Mouse (Mus musculus): ENCODE measurements around the gene Strn4. TPM values are rescaled to one million over a fixed set of nuclear protein-coding genes. Genes with fewer than 3 reads are reported as not detected.

The Strn4 gene
- polyA plus RNA-seq, 1 experiment from 2014 or later = 32.8 TPM

DNA sequence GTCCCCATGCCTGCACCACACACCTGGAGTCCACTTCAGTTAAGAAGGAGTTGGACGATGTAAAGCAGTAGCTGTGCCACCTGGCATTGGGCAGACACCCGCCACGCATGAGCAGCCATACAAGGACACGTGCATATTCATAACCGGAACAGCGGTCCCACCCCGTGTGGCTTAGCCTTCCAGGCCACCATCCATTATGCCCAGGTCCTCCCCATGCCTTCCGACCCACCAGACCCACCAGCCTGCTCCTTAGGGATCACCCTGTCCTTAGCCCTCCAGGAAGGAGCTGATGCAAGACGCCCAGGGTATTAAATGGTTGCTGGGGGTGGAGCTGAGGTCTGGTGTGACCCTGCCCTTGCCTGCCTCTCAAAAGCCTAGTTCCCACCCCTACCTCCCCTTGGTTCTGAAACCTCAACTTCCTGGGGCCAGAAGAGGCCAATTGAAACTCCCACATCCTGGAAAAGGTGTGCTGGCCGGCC is 31.2 kb upstream of the Strn4 start:
- Histone ChIP-seq H3K27me3 (no peaks in the 10 kb centered on the region), H3K4me3 (replicated peaks) (peak overlapping the region; percentile 100), H3K27ac (peak overlapping the region; percentile 99), H3K4me2 (peak overlapping the region; percentile 85), H3K9ac (peak overlapping the region; percentile 99), H3K9me3 (replicated peaks) (no peaks in the 10 kb centered on the region), H3K4me1 (replicated peaks) (peaks cover 62% of the 10 kb centered on the region), H3K36me3 (peaks cover 59% of the 10 kb centered on the region)
- ATAC-seq (ENCODE audit: low read depth) (peak; percentile 12; the same call in 1 of the 2 replicates), DNase-seq (peak; percentile 32)
- 52% methylated on average over 10 of the region's 10 CpGs for WGBS (ENCODE audit: insufficient replicate concordance)

DNA sequence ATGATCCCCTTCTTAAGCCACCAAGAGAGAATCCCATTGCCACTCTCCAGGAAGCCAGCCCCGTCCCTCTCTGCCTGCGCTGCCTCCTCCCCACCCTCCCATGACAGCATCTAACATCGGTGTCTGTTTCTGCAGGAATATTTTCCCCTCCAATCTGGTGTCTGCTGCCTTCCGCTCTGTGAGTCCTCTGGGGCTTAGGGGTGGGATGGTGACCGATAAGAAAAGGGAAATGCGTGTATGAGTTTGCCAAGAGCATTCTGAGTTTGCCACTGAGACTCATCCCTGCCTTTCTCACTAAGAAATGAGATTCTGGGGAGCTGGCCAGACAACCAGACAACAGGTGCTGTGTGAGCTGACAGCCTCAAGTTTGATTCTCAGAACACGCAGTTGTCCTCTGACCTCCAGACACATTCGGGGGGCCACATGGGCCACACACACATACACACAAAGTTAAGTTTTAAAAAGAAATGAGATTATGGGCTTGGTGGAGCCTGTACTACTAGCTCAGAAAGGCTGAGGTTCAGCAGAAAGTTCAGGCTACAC is 30.1 kb upstream of the Strn4 start:
- DNase-seq (no peak), ATAC-seq (ENCODE audit: low read depth) (no peak)
- peak overlapping the region; percentile 85 for H3K4me2 ChIP-seq
- WGBS (ENCODE audit: insufficient replicate concordance) = 74% methylated on average over 8 of the region's 8 CpGs
- H3K9me3 ChIP-seq (replicated peaks) = no peaks in the 10 kb centered on the region
- H3K27ac ChIP-seq = peak overlapping the region; percentile 99
- H3K9ac ChIP-seq = peak overlapping the region; percentile 99
- no peaks in the 10 kb centered on the region for H3K27me3 ChIP-seq
- H3K4me1 ChIP-seq (replicated peaks) = peaks cover 54% of the 10 kb centered on the region
- H3K36me3 ChIP-seq = peaks cover 70% of the 10 kb centered on the region
- H3K4me3 ChIP-seq (replicated peaks) = peak overlapping the region; percentile 100

DNA sequence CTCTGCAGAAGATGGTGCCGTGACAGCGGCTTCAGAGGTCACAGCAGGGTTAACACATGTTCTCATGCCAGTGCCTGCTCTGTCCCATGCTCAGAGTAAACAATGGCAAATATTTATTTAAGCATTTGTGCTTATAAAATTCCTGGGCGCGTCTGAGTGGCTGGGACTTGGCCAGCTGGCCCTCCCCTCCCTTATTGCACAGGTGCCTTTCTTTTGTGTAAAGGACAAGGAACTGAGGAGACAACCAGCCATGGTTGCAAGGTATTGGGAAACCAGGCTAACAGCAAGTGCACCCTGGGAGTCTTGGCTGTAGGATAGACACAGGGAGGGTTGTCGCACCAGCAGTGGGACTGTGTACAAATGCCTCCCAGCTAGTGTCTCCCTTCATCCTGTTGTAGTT is 23.4 kb upstream of the Strn4 start:
- WGBS (ENCODE audit: insufficient replicate concordance) = 84% methylated on average over 5 of the region's 5 CpGs
- Histone ChIP-seq H3K4me2 (no peak overlapping the region), H3K27ac (peak overlapping the region; percentile 41; the same call in 1 of the 2 replicates), H3K27me3 (no peaks in the 10 kb centered on the region), H3K9me3 (replicated peaks) (no peaks in the 10 kb centered on the region), H3K4me3 (replicated peaks) (no peak overlapping the region), H3K36me3 (peaks cover 100% of the 10 kb centered on the region), H3K9ac (no peak overlapping the region), H3K4me1 (replicated peaks) (peaks cover 22% of the 10 kb centered on the region)
- no peak for DNase-seq
- ATAC-seq (ENCODE audit: low read depth) = 0 out of 2 replicates have a peak, but pooled peaks have one; percentile 18

GRCm38 (mm10) chr7:16793010-16793725 is 22.5 kb upstream of the Strn4 start:
- H3K9me3 ChIP-seq (replicated peaks) = no peaks in the 10 kb centered on the region
- no peak overlapping the region for H3K9ac ChIP-seq
- peak overlapping the region; percentile 41; the same call in 1 of the 2 replicates for H3K27ac ChIP-seq
- H3K4me3 ChIP-seq (replicated peaks) = 0 out of 2 replicates have a peak overlapping the region, but pooled peaks have one; percentile 11
- H3K27me3 ChIP-seq = no peaks in the 10 kb centered on the region
- peaks cover 14% of the 10 kb centered on the region for H3K4me1 ChIP-seq (replicated peaks)
- H3K4me2 ChIP-seq = peak overlapping the region; percentile 15; the same call in 1 of the 2 replicates
- DNase-seq = no peak
- ATAC-seq (ENCODE audit: low read depth) = no peak; the same call in 1 of the 2 replicates
- 87% methylated on average over 19 of the region's 19 CpGs for WGBS (ENCODE audit: insufficient replicate concordance)
- H3K36me3 ChIP-seq = peaks cover 100% of the 10 kb centered on the region

DNA sequence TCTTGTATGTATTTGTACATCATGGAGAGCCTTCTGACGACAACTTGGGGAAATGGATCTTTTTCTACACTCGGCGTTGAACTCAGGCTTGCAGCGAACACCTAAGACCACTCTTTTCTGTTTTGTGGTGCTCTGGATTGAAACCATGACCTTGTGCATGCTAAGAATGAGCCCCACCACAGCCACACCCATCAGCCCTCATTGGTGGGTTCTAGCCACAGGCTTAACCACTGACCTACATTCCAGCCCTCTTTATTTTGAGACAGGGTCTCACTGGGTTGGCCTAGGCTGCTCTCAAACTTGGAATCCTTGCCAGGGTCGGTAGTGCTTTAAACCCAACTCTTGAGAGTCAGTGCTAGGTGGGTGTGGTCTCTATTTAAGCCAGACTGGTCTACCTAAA is 20.8 kb upstream of the Strn4 start:
- Histone ChIP-seq H3K9ac (no peak overlapping the region), H3K36me3 (peaks cover 97% of the 10 kb centered on the region), H3K27ac (no peak overlapping the region), H3K4me2 (no peak overlapping the region), H3K4me1 (replicated peaks) (peaks cover 13% of the 10 kb centered on the region), H3K9me3 (replicated peaks) (no peaks in the 10 kb centered on the region), H3K4me3 (replicated peaks) (no peak overlapping the region), H3K27me3 (no peaks in the 10 kb centered on the region)
- DNase-seq (no peak), ATAC-seq (ENCODE audit: low read depth) (no peak)
- WGBS (ENCODE audit: insufficient replicate concordance) = 92% methylated on average over 5 of the region's 5 CpGs

GRCm38 (mm10) chr7:16804409-16805028 is 11.2 kb upstream of the Strn4 start:
- Histone ChIP-seq H3K4me3 (replicated peaks) (no peak overlapping the region), H3K4me1 (replicated peaks) (peaks cover 4% of the 10 kb centered on the region), H3K9me3 (replicated peaks) (no peaks in the 10 kb centered on the region), H3K27ac (no peak overlapping the region), H3K36me3 (0 out of 2 replicates have a peak, but pooled peaks cover 3% of the 10 kb centered on the region), H3K9ac (no peak overlapping the region), H3K4me2 (no peak overlapping the region), H3K27me3 (no peaks in the 10 kb centered on the region)
- DNase-seq (no peak), ATAC-seq (ENCODE audit: low read depth) (0 out of 2 replicates have a peak, but pooled peaks have one; percentile 42)
- 24% methylated on average over 8 of the region's 8 CpGs for WGBS (ENCODE audit: insufficient replicate concordance)

DNA sequence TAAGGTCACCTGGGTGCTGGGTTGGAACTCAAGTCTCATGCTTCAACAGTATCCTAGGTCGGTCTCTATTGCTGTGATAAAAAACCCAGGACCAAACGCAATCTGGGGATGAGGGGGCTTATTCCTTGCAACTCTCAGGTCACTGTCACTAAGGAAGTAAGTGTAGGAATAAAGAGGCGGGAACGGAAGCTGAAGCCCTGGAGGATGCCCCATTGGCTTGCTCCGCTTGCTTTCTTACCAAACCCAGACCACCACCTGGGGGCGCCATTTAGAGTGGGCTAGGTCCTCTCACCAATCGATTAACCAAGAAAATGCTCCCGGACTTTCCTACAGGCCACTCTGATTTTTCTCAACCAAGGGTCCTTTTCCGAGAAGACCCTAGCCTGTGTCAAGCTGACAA is 7.8 kb upstream of the Strn4 start:
- H3K36me3 ChIP-seq = no peaks in the 10 kb centered on the region
- 68% methylated on average over 9 of the region's 9 CpGs for WGBS (ENCODE audit: insufficient replicate concordance)
- peaks cover 26% of the 10 kb centered on the region for H3K27me3 ChIP-seq
- no peaks in the 10 kb centered on the region for H3K9me3 ChIP-seq (replicated peaks)
- ATAC-seq (ENCODE audit: low read depth) (no peak), DNase-seq (no peak)
- H3K27ac ChIP-seq = no peak overlapping the region
- H3K4me3 ChIP-seq (replicated peaks) = no peak overlapping the region
- no peak overlapping the region for H3K9ac ChIP-seq
- no peak overlapping the region for H3K4me2 ChIP-seq
- H3K4me1 ChIP-seq (replicated peaks) = peaks cover 21% of the 10 kb centered on the region

DNA sequence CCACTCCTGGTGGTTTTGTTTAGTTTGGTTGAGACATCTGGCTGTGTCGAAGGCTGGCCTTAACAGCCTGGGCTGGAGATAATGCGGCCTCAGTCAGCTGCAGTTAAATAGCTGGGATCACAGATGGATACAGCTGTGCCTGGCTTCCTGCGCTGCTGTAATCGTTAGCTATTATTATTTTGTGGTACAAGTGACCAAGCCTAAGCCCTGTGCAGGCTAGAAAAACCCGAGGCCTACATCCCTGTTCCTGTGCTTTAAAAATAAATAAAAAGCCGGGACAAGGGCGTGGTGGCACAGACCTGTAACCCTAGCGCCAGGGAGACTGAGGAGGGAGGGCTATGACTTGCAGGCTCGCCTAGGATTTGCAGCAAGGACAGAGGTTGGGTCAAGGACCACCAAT is 7.0 kb upstream of the Strn4 start:
- Histone ChIP-seq H3K4me3 (replicated peaks) (no peak overlapping the region), H3K36me3 (peaks cover 2% of the 10 kb centered on the region; the same call in 1 of the 2 replicates), H3K27me3 (peaks cover 26% of the 10 kb centered on the region), H3K27ac (no peak overlapping the region), H3K4me2 (no peak overlapping the region), H3K9me3 (replicated peaks) (no peaks in the 10 kb centered on the region), H3K9ac (no peak overlapping the region), H3K4me1 (replicated peaks) (peaks cover 21% of the 10 kb centered on the region)
- WGBS (ENCODE audit: insufficient replicate concordance) = 77% methylated on average over 9 of the region's 9 CpGs
- no peak for ATAC-seq (ENCODE audit: low read depth)
- no peak for DNase-seq

- peaks cover 17% of the 10 kb centered on the region for H3K4me1 ChIP-seq (replicated peaks)
- no peak overlapping the region for H3K4me3 ChIP-seq (replicated peaks)
- H3K27me3 ChIP-seq = peaks cover 26% of the 10 kb centered on the region
- H3K36me3 ChIP-seq = peaks cover 4% of the 10 kb centered on the region; the same call in 1 of the 2 replicates
- H3K9ac ChIP-seq = no peak overlapping the region
- WGBS (ENCODE audit: insufficient replicate concordance) = 21% methylated on average over 10 of the region's 10 CpGs
- H3K4me2 ChIP-seq = no peak overlapping the region
- peak; percentile 53 for DNase-seq
- peak; percentile 36 for ATAC-seq (ENCODE audit: low read depth)
- H3K27ac ChIP-seq = no peak overlapping the region
- H3K9me3 ChIP-seq (replicated peaks) = no peaks in the 10 kb centered on the region
Observed at GRCm38 (mm10) chr7:16809739-16810138, 6.0 kb upstream of the Strn4 start.

DNA sequence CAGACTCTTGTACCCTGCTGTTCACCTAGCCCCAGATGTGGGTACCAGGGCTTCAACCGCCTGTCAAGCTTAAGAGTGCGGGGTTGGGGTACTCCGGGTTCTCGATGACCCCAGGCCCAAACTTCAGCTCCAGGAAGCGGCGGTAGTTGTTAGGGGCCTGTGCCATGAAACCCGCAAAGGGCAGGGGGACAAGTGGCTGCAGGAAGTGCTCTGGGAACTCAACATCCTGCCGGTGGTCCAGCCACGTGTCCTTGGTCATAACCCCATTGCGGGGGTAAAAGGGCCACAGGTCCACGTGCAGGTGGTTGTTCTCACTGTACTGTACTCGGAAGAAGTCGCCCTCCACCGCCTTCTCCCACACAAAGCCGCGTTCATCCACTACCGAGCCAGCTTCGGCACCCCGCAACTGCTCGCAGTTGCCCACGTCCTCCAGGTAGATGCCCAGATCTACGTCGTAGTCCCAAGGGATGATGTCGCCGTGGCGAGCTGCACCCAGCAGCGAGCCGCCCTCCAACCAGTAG is 5.2 kb upstream of the Strn4 start:
- H3K27me3 ChIP-seq = peaks cover 26% of the 10 kb centered on the region
- ATAC-seq (ENCODE audit: low read depth) (0 out of 2 replicates have a peak, but pooled peaks have one; percentile 5), DNase-seq (no peak)
- peaks cover 24% of the 10 kb centered on the region for H3K4me1 ChIP-seq (replicated peaks)
- peak overlapping the region; percentile 62 for H3K4me2 ChIP-seq
- peak overlapping the region; percentile 17; the same call in 1 of the 2 replicates for H3K9ac ChIP-seq
- 59% methylated on average over 28 of the region's 28 CpGs for WGBS (ENCODE audit: insufficient replicate concordance)
- no peaks in the 10 kb centered on the region for H3K9me3 ChIP-seq (replicated peaks)
- H3K27ac ChIP-seq = no peak overlapping the region
- no peak overlapping the region for H3K4me3 ChIP-seq (replicated peaks)
- peaks cover 4% of the 10 kb centered on the region; the same call in 1 of the 2 replicates for H3K36me3 ChIP-seq

All from liver, embryonic 13.5 days (tissue).